Mouse (Mus musculus) skeletal muscle tissue, postnatal 0 days (tissue): Measurements from ENCODE around the gene Ptpn4. TPM values are rescaled to one million over a fixed set of nuclear protein-coding genes. Genes with fewer than 3 reads are reported as not detected.

Experiments used
- polyA plus RNA-seq: library from polyadenylated mRNA; unstranded; fragments of >200 nt; fragmentation: Nextera tagmentation; extraction: Ambion mirVana; gene quantifications from 2 replicates; pipeline ENCODE4 v1.2.1, GENCODE M21; 2015

Gene Ptpn4
- 4.0 and 6.2 TPM in 2 replicates for polyA plus RNA-seq

DNA sequence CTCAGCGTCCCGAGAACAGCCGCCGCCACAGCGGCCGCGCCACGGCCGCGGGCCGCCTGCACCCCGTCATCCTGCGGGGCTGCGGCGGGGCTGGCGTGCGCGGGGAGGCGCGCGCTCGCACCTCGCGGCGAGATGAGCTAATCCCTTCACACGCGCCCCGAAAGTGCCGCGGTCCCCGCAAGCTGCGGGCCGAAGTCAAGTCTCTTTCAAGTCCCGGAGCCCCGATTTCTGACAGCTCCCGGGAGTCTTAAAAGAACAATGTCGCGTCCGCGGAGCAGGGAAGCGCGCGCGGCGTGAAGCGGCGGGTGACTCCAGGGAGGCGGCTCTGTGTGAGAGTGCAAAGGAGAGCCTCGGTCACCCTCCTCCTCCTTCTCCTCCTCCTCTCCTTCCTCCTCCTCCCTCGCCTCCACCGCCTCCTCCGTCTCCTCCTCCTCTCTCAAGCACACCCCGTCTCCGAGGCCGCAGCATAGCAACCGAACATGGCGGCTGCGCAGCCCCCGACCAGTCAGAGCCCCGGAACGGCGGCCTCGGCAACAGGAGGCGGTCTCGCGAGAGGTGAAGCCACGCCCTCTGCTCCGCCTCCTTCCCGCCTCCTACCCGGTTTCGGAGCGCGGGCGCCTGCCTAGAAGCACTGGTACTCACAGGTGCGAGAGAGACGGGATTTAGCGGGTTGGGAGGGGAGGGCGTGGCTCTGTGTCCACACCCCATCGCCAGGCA, at the start of gene Ptpn4:
Ptpn4 (minus strand) TSS at position 579 of the 717 bp plus-strand sequence.

GRCm38 (mm10) chr1:119648205-119649111, 189.0 kb downstream of the Ptpn4 start, which contains the start of gene Epb41l5:
Gene Epb41l5 (minus strand): TSS chr1:119649000.

Other genes starting within 250 kb of the Ptpn4 start
- gene Epb41l5, start 188.6 kb downstream of the Ptpn4 start, polyA plus RNA-seq = 2.1 and 2.3 TPM in 2 replicates
- 3.2 and 3.6 TPM in 2 replicates for gene Tmem177, start 75.6 kb upstream of the Ptpn4 start, polyA plus RNA-seq
- gene Cfap221, start 159.6 kb upstream of the Ptpn4 start, polyA plus RNA-seq = not detected in 2 replicates
- gene Sctr, start 169.3 kb upstream of the Ptpn4 start, polyA plus RNA-seq = 3.6 and 4.8 TPM in 2 replicates
- 42.2 and 56.4 TPM in 2 replicates for gene Tmem37, start 236.5 kb upstream of the Ptpn4 start, polyA plus RNA-seq